Mouse (Mus musculus): ENCODE measurements around the gene Scfd2. TPM values are rescaled to one million over a fixed set of nuclear protein-coding genes. Genes with fewer than 3 reads are reported as not detected.

Scfd2 gene
- polyA plus RNA-seq, 1 experiment = 17.4 TPM

GRCm38 (mm10) chr5:74296096-74296495, 235.5 kb downstream of the Scfd2 start:
- Histone ChIP-seq H3K4me1 (ENCODE audit: control insufficient read depth, insufficient read depth, insufficient read length, low read length) (peaks cover 5% of the 10 kb centered on the region; the same call in 1 of the 2 replicates), H3K4me3 (ENCODE audit: insufficient read depth, low read depth, low read length) (no peak overlapping the region), H3K27ac (replicated peaks; ENCODE audit: low read depth, low read length) (no peak overlapping the region)

- no peak overlapping the region for H3K4me3 ChIP-seq (ENCODE audit: insufficient read depth, low read depth, low read length)
These were observed 238.0 kb downstream of the Scfd2 start for GRCm38 (mm10) chr5:74293513-74293912.

DNA sequence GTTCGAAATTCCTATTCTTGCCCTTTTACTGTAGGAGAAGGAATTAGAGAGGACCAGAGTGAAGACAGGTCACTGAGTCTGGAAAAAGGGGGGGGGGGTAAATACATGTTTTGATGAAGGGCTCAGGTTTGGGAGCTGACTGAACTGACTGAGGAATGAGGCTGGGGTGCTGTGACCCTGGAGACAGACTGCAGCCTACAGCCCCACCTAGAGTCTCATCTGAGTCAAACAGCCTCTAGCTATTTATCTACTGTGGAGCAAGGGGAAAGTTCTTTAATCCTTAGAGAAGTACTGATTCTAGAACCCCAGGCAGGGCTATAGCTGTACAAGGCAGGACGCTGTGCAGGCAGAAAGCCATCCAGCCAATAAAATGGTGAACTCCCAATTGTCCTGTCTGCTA, 239.5 kb downstream of the Scfd2 start:
- no peak overlapping the region for H3K4me3 ChIP-seq (ENCODE audit: insufficient read depth, low read depth, low read length)
- H3K27ac ChIP-seq (replicated peaks; ENCODE audit: low read depth, low read length) = no peak overlapping the region
- H3K4me1 ChIP-seq (ENCODE audit: control insufficient read depth, insufficient read depth, insufficient read length, low read length) = peaks cover 1% of the 10 kb centered on the region; the same call in 1 of the 2 replicates

More at GRCm38 (mm10) chr5:74293513-74293912, 238.0 kb downstream of the Scfd2 start:
- Histone ChIP-seq H3K4me1 (ENCODE audit: control insufficient read depth, insufficient read depth, insufficient read length, low read length) (peaks cover 2% of the 10 kb centered on the region; the same call in 1 of the 2 replicates), H3K27ac (replicated peaks; ENCODE audit: low read depth, low read length) (no peak overlapping the region)

DNA sequence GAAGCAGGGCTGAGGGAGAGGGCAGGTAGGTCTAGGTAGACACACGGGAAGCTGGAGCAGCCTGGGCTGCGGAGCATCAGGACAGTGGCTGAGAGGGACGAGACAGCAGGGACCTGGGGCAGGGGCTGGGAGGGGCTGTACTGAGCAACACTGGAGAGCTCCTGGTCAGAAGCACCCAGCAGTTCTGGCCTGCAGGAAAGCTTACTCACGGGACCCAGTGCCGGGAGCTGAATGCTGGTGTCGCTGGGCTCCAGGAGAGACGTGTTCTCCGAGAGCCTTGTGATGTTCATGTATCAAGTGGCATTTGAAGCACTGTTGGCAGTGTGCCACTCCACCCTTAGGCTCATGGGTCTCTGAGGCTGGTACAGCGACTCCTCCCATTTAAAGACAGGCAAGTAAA, 240.0 kb downstream of the Scfd2 start:
- H3K27ac ChIP-seq (replicated peaks; ENCODE audit: low read depth, low read length) = no peak overlapping the region

GRCm38 (mm10) chr5:74289957-74290356, 241.6 kb downstream of the Scfd2 start:
- H3K4me3 ChIP-seq (ENCODE audit: insufficient read depth, low read depth, low read length) = no peak overlapping the region
- no peak overlapping the region for H3K27ac ChIP-seq (replicated peaks; ENCODE audit: low read depth, low read length)
- H3K4me1 ChIP-seq (ENCODE audit: control insufficient read depth, insufficient read depth, insufficient read length, low read length) = no peaks in the 10 kb centered on the region

More for the DNA sequence above, 240.0 kb downstream of the Scfd2 start:
- H3K4me1 ChIP-seq (ENCODE audit: control insufficient read depth, insufficient read depth, insufficient read length, low read length) = no peaks in the 10 kb centered on the region
- H3K4me3 ChIP-seq (ENCODE audit: insufficient read depth, low read depth, low read length) = no peak overlapping the region

GRCm38 (mm10) chr5:74288206-74288605, 243.4 kb downstream of the Scfd2 start:
- H3K4me1 ChIP-seq (ENCODE audit: control insufficient read depth, insufficient read depth, insufficient read length, low read length) = no peaks in the 10 kb centered on the region
- H3K27ac ChIP-seq (replicated peaks; ENCODE audit: low read depth, low read length) = no peak overlapping the region
- H3K4me3 ChIP-seq (ENCODE audit: insufficient read depth, low read depth, low read length) = no peak overlapping the region

DNA sequence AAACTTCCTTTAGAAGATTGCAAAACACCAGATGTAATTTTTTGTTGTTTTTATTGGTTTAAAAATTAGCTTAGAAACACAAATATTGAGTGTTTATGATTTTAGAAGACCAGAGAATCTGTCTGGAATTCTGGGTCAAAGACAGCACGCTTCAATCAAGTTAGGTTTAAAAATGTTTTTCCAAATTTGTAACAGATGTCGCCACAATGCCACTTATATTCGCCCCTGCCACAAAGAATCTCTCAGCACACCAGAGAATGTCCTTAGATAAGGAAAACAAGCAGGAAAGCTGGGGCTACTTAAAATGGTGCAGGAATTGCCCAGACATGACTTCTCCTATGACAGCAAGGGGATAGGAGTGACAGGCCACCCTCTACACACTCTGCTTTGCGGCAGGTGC, 245.3 kb downstream of the Scfd2 start:
- Histone ChIP-seq H3K4me3 (ENCODE audit: insufficient read depth, low read depth, low read length) (no peak overlapping the region), H3K27ac (replicated peaks; ENCODE audit: low read depth, low read length) (no peak overlapping the region), H3K4me1 (ENCODE audit: control insufficient read depth, insufficient read depth, insufficient read length, low read length) (peaks cover 2% of the 10 kb centered on the region; the same call in 1 of the 2 replicates)

GRCm38 (mm10) chr5:74285764-74286163, 245.8 kb downstream of the Scfd2 start:
- peaks cover 2% of the 10 kb centered on the region; the same call in 1 of the 2 replicates for H3K4me1 ChIP-seq (ENCODE audit: control insufficient read depth, insufficient read depth, insufficient read length, low read length)
- no peak overlapping the region for H3K27ac ChIP-seq (replicated peaks; ENCODE audit: low read depth, low read length)
- no peak overlapping the region for H3K4me3 ChIP-seq (ENCODE audit: insufficient read depth, low read depth, low read length)

GRCm38 (mm10) chr5:74285289-74285688, 246.3 kb downstream of the Scfd2 start:
- H3K4me3 ChIP-seq (ENCODE audit: insufficient read depth, low read depth, low read length) = no peak overlapping the region
- H3K27ac ChIP-seq (replicated peaks; ENCODE audit: low read depth, low read length) = no peak overlapping the region
- H3K4me1 ChIP-seq (ENCODE audit: control insufficient read depth, insufficient read depth, insufficient read length, low read length) = peaks cover 2% of the 10 kb centered on the region; the same call in 1 of the 2 replicates

DNA sequence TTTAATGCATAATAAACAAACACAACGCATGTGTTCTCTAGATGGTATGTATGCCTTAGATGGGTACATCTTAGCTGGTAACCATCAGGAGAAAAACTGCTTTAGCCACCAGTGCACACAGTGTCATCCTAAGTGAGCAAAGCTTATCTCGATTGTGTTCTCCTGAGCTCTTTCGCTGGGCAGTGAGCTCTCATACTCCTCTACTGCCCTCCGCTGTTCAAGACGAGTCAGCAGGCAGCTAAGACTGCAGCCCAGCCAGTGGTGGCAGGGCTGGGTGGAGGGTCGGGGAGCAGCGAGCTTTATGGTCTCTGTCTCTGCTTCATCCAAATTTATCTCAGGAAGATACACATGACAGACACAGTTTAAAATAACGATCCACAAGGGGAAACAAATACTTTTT, 248.0 kb downstream of the Scfd2 start:
- Histone ChIP-seq H3K4me1 (ENCODE audit: control insufficient read depth, insufficient read depth, insufficient read length, low read length) (peaks cover 2% of the 10 kb centered on the region; the same call in 1 of the 2 replicates), H3K27ac (replicated peaks; ENCODE audit: low read depth, low read length) (no peak overlapping the region), H3K4me3 (ENCODE audit: insufficient read depth, low read depth, low read length) (no peak overlapping the region)

GRCm38 (mm10) chr5:74281480-74281879, 250.1 kb downstream of the Scfd2 start:
- Histone ChIP-seq H3K27ac (replicated peaks; ENCODE audit: low read depth, low read length) (no peak overlapping the region), H3K4me1 (ENCODE audit: control insufficient read depth, insufficient read depth, insufficient read length, low read length) (peaks cover 2% of the 10 kb centered on the region; the same call in 1 of the 2 replicates), H3K4me3 (ENCODE audit: insufficient read depth, low read depth, low read length) (no peak overlapping the region)

DNA sequence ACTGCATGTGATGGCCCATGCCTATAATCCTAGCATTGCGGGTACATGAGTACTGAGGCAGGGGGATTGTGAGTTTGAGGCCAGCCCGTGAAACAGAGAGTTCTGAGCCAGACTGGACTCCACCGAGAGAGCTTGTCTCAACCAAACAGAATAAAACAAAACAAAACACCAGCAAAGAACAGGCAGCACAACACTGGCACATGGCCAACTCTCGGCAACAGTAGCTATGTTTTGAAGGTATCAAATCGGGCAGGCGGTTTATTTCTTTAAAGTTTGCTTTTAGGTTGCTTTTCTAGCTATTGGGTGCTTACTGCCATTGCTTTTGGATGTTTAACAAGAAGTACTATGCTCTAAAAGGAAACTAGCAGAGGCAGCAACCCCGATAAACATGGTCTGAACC, 251.9 kb downstream of the Scfd2 start:
- Histone ChIP-seq H3K4me1 (ENCODE audit: control insufficient read depth, insufficient read depth, insufficient read length, low read length) (peaks cover 2% of the 10 kb centered on the region; the same call in 1 of the 2 replicates), H3K27ac (replicated peaks; ENCODE audit: low read depth, low read length) (no peak overlapping the region), H3K4me3 (ENCODE audit: insufficient read depth, low read depth, low read length) (no peak overlapping the region)

- Histone ChIP-seq H3K4me3 (ENCODE audit: insufficient read depth, low read depth, low read length) (no peak overlapping the region), H3K27ac (replicated peaks; ENCODE audit: low read depth, low read length) (no peak overlapping the region), H3K4me1 (ENCODE audit: control insufficient read depth, insufficient read depth, insufficient read length, low read length) (peaks cover 2% of the 10 kb centered on the region; the same call in 1 of the 2 replicates)
These were observed 253.1 kb downstream of the Scfd2 start for GRCm38 (mm10) chr5:74278428-74278827.

DNA sequence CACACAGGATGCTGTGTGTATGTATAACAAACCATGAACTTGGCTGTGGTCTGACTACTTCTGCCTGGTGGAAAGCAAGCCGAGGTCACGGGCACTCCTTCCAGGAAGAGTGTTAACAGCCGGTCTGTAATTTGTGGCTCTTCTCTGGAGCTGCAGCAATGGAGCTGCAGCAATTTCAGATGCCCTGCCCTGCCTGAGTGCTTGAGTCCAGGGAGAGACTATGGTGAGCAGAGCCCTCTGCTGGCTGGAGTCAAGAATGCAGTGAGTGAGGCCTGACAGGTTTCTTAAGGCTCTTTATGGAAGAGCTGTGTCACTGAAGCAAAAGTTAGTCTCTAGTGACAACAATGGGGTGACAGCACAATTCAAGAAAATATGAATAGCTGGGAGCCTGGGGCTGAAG, 253.8 kb downstream of the Scfd2 start:
- no peak overlapping the region for H3K27ac ChIP-seq (replicated peaks; ENCODE audit: low read depth, low read length)
- no peak overlapping the region for H3K4me3 ChIP-seq (ENCODE audit: insufficient read depth, low read depth, low read length)
- H3K4me1 ChIP-seq (ENCODE audit: control insufficient read depth, insufficient read depth, insufficient read length, low read length) = peaks cover 2% of the 10 kb centered on the region; the same call in 1 of the 2 replicates

GRCm38 (mm10) chr5:74277216-74277615, 254.3 kb downstream of the Scfd2 start:
- Histone ChIP-seq H3K4me3 (ENCODE audit: insufficient read depth, low read depth, low read length) (no peak overlapping the region), H3K27ac (replicated peaks; ENCODE audit: low read depth, low read length) (no peak overlapping the region), H3K4me1 (ENCODE audit: control insufficient read depth, insufficient read depth, insufficient read length, low read length) (peaks cover 2% of the 10 kb centered on the region; the same call in 1 of the 2 replicates)

- Histone ChIP-seq H3K4me1 (ENCODE audit: control insufficient read depth, insufficient read depth, insufficient read length, low read length) (no peaks in the 10 kb centered on the region), H3K27ac (replicated peaks; ENCODE audit: low read depth, low read length) (no peak overlapping the region), H3K4me3 (ENCODE audit: insufficient read depth, low read depth, low read length) (no peak overlapping the region)
These were observed 258.2 kb downstream of the Scfd2 start for GRCm38 (mm10) chr5:74273313-74273712.
